Mouse (Mus musculus) liver, adult 2 months (tissue): Measurements from ENCODE around the gene Ndufb8.

Experiments used
- CTCF ChIP-seq: fragments of 200-500 bp; IDR thresholded peaks from 2 replicates; pipeline ENCODE4 v1.5.1; 2011; ENCODE audit warnings: low read depth, low read length, control low read depth
- POLR2A ChIP-seq: fragments of 200-500 bp; IDR thresholded peaks from 2 replicates; pipeline ENCODE4 v1.6.1; 2011; ENCODE audit warnings: low read length, control low read depth; ENCODE audit not compliant: insufficient read depth; ENCODE audit errors: extremely low read depth

DNA sequence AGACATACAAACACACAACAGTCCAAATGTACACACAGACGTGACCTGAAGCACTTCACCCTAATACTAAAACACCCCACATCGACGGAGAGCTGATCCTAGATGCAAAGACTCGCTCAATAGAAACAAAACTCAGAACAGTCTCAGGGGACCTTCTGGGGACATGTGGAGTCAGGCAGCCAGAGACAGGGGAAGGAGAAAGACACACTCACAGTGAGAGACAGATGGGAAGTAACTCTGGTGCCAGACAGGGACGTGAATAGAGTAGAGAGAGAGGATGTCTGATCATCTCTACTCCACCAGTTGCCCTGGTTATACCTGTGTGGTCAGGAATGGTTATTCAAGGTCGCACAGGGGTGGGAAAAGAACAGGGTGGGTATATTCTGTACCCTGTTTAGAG lies 36.4 kb upstream of the Ndufb8 start:
- TF ChIP-seq CTCF (no peak), POLR2A (no peak)
